Mouse (Mus musculus) lung, adult 2 months (tissue): ENCODE measurements around the gene Rnd1.

Source experiments
- CTCF ChIP-seq: fragments of 200-500 bp; IDR thresholded peaks from 2 replicates; pipeline ENCODE4 v1.5.1; 2011; ENCODE audit warnings: mild to moderate bottlenecking, low read length, control low read depth; ENCODE audit not compliant: insufficient read depth
- POLR2A ChIP-seq: fragments of 200-500 bp; IDR thresholded peaks from 2 replicates; pipeline ENCODE4 v1.6.1; 2011; ENCODE audit warnings: low read depth, mild to moderate bottlenecking, control low read depth, low read length, borderline replicate concordance; ENCODE audit errors: extremely low read depth

GRCm38 (mm10) chr15:98683177-98683576, 5.9 kb upstream of the Rnd1 start:
- TF ChIP-seq CTCF (no peak), POLR2A (no peak)
